Mouse (Mus musculus): Measurements from ENCODE around the gene Nr1h4.

DNA sequence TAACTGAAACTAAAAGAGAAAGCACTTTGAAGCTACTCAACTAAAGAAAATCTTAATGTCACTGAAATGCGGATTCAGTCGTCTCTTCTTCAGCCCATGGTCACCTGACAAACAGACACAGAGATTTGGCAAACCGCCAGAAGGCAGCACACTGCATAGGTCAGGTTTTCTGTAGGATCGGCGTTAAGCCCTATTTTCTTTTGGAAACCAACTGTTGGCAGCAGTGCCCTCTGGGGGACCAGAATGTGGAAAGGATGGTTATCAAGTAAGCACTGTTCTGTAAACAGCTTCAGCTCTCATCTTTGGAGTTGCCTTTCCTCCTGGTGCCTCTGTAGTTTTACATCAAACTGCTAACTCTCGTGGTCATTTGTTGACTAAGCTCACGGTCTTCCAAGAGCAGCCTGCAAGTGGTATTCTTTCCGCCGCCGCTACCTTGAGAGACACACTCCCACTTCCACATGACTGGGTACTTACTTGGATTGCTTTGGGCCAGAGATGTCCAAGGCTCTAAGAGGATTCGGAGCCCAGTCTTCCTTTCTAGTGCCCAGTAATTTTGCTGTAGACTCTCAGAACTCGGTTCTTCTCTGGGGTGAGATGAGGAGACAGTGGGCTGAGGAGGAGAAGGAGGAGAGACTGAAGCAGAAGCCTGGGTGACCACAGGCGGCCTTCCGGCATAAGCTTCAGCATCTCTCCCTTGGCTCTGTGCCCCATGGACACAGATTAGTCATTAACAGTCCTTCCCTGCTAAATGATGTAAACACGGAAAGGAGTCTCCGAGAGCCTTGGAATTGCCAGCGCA lies at the start of gene Nr1h4:
- no peak for TF ChIP-seq CTCF (IDR thresholded peaks at IDR 0.05; ENCODE audit: extremely low read depth, insufficient read depth, low read length)
- TF ChIP-seq POLR2A (IDR thresholded peaks at IDR 0.05; ENCODE audit: extremely low read depth, insufficient read depth, low read length), result no peak

Measured in cortical plate, adult 2 months (tissue).